Mouse (Mus musculus) limb, embryonic 11.5 days (tissue): ENCODE data around the gene Apopt1. TPM values are rescaled to one million over a fixed set of nuclear protein-coding genes. Genes with fewer than 3 reads are reported as not detected.

Experiments used
- ATAC-seq: fragments of 200-750 bp; cut with Nextera tagmentation; 2 replicates; pipeline ENCODE4 v1.8.0; 2017; ENCODE audit warnings: low read depth; ENCODE audit not compliant: insufficient number of reproducible peaks, low FRiP score, low TSS enrichment
- DNase-seq: peaks from one replicate; pipeline ENCODE4 v3.0.0-alpha.2; 2015; ENCODE audit warnings: low spot score
- H3K27ac ChIP-seq: fragments of 300-500 bp; sonication (generic); replicated peaks from 2 replicates; pipeline ENCODE4 v1.5.1; 2014; ENCODE audit warnings: low read depth, mild to moderate bottlenecking, low read length
- H3K27me3 ChIP-seq: fragments of 300-500 bp; sonication (generic); 2 replicates; pipeline ENCODE4 v1.6.1; 2014; ENCODE audit warnings: mild to moderate bottlenecking, low read length, mixed read lengths; ENCODE audit not compliant: control insufficient read depth, insufficient read depth
- H3K36me3 ChIP-seq: fragments of 300-500 bp; sonication (generic); 2 replicates; pipeline ENCODE4 v1.6.1; 2014; ENCODE audit warnings: mild to moderate bottlenecking, low read length, moderate library complexity, mixed read lengths; ENCODE audit not compliant: control insufficient read depth, insufficient read depth
- H3K4me1 ChIP-seq: fragments of 300-500 bp; sonication (generic); 2 replicates; pipeline ENCODE4 v1.6.1; 2014; ENCODE audit warnings: low read length, mixed read lengths; ENCODE audit not compliant: control insufficient read depth, insufficient read depth
- H3K4me2 ChIP-seq: fragments of 300-500 bp; sonication (generic); 2 replicates; pipeline ENCODE4 v1.6.1; 2014; ENCODE audit warnings: low read depth, mild to moderate bottlenecking, moderate library complexity; ENCODE audit not compliant: severe bottlenecking
- H3K4me3 ChIP-seq: fragments of 300-500 bp; sonication (generic); 2 replicates; pipeline ENCODE4 v1.5.1; 2014; ENCODE audit warnings: low read depth, low read length
- H3K9ac ChIP-seq: fragments of 300-500 bp; sonication (generic); 2 replicates; pipeline ENCODE4 v1.6.1; 2014; ENCODE audit warnings: mild to moderate bottlenecking, low read length
- H3K9me3 ChIP-seq: fragments of 300-500 bp; sonication (generic); 2 replicates; pipeline ENCODE4 v1.6.1; 2016; ENCODE audit warnings: low read length; ENCODE audit not compliant: control insufficient read depth
- WGBS: fragments of 180-500 bp; shearing (Covaris S2); extraction: QIAGEN DNeasy Blood & Tissue Kit; methylation state at CpG from one replicate; pipeline ENCODE4 v1.1.7; 2014; 5-methylcytosine and 5-hydroxymethylcytosine counted together
- polyA plus RNA-seq: library from polyadenylated mRNA; unstranded; fragments of >200 nt; fragmentation: Nextera tagmentation; extraction: Ambion mirVana; gene quantifications from 2 replicates; pipeline ENCODE4 v1.2.1, GENCODE M21; 2014

Gene Apopt1
- polyA plus RNA-seq, 1 experiment from 2014 or later: 55.1 TPM

DNA sequence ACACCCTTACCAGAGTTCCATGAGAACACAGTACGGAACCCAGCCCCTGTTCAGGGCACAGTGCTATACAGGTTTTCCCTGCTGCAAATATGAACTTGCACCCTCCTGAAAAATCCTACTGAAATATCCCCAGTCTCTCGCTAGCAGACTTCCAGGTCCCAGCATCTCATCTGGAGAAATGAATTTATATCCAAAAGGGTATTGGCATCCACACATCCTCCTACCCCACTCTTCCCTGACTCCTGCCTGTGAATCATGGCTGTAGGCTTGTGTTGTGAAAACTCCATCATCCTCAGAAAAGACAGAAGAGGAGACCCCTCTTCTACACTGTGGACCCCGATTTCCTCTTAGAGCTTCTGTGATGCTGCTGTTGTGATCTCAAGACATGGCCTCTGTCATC, 37.7 kb downstream of the Apopt1 start:
- Histone ChIP-seq H3K4me3 (no peak overlapping the region), H3K9ac (no peak overlapping the region), H3K27ac (no peak overlapping the region), H3K4me1 (0 out of 2 replicates have a peak, but pooled peaks cover 3% of the 10 kb centered on the region), H3K27me3 (no peaks in the 10 kb centered on the region), H3K9me3 (no peaks in the 10 kb centered on the region), H3K4me2 (no peak overlapping the region), H3K36me3 (no peaks in the 10 kb centered on the region)
- DNase-seq: no peak
- WGBS: 94% methylated on average over 3 of the region's 3 CpGs
- ATAC-seq: no peak

DNA sequence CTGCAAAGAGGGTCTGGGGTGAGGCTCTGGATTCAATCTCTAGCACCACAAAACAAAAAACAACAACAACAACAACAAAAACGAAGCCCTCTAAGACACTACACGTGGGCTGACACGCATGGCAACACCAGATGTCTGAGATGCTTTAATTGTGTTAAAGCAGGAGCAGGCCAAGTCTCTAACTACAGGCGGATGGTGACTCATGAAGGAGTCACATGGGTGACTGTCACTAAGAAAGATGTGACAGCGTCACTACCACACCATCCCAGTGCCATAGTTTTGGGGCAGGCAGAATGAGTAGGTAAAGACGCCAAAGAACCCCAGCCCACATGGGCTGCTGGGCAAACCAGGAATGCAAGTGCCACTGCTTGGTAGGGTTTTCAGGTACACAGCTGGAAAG, 39.4 kb downstream of the Apopt1 start:
- no peak overlapping the region for H3K4me3 ChIP-seq
- no peak overlapping the region for H3K4me2 ChIP-seq
- no peak overlapping the region for H3K27ac ChIP-seq
- no peak overlapping the region for H3K9ac ChIP-seq
- H3K4me1 ChIP-seq: no peaks in the 10 kb centered on the region
- no peak for ATAC-seq
- H3K36me3 ChIP-seq: no peaks in the 10 kb centered on the region
- no peaks in the 10 kb centered on the region for H3K27me3 ChIP-seq
- no peaks in the 10 kb centered on the region for H3K9me3 ChIP-seq
- no peak for DNase-seq
- 83% methylated on average over 6 of the region's 6 CpGs for WGBS

DNA sequence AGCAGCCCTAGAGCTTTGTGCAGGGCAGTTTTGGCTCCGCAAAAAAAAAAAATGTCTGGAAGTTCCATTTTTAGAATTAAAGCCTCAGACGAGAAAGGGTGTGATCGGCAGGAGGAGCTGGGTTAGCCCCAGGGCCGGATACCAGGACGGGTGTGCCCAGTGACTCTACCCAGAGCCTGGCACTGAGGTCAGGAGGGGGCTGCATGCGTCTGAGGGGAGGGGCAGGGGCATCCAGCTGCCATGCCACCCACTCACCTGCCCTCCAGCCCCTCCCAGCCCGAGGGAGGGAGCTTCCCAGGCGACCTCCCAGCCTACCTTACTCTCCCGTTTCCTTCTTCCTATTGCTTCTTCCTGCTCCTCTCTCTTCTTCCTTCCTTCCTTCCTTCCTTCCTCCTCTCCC, 40.3 kb downstream of the Apopt1 start:
- 72% methylated on average over 9 of the region's 9 CpGs for WGBS
- H3K9ac ChIP-seq: no peak overlapping the region
- no peaks in the 10 kb centered on the region for H3K27me3 ChIP-seq
- H3K36me3 ChIP-seq: no peaks in the 10 kb centered on the region
- DNase-seq: no peak
- no peak overlapping the region for H3K4me3 ChIP-seq
- no peaks in the 10 kb centered on the region for H3K9me3 ChIP-seq
- peaks cover 6% of the 10 kb centered on the region; the same call in 1 of the 2 replicates for H3K4me1 ChIP-seq
- no peak overlapping the region for H3K4me2 ChIP-seq
- ATAC-seq: no peak
- H3K27ac ChIP-seq: no peak overlapping the region

DNA sequence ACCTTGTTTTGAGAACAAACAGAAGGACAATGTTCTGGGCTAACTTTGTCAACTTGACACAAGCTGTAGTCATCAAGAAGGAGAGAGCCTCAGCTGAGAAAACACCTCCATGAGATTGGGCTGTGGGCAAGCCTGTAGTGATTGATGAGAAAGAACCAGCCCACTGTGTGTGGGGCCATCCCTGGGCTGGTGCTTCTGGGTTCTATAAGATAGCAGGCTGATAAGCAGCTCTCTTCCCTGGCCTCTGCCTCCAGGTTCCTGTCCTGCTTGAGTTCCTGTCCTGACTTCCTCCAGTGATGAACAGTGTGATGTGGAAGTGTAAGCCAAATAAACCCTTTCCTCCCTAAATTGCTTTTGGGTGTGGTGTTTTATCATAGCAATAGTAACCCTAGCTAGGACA, 41.6 kb downstream of the Apopt1 start:
- H3K9ac ChIP-seq: no peak overlapping the region
- DNase-seq (no peak), ATAC-seq (no peak)
- H3K4me2 ChIP-seq: no peak overlapping the region
- no peaks in the 10 kb centered on the region for H3K27me3 ChIP-seq
- H3K27ac ChIP-seq: no peak overlapping the region
- no peaks in the 10 kb centered on the region for H3K9me3 ChIP-seq
- no peaks in the 10 kb centered on the region for H3K36me3 ChIP-seq
- H3K4me1 ChIP-seq: peaks cover 8% of the 10 kb centered on the region
- H3K4me3 ChIP-seq: no peak overlapping the region

DNA sequence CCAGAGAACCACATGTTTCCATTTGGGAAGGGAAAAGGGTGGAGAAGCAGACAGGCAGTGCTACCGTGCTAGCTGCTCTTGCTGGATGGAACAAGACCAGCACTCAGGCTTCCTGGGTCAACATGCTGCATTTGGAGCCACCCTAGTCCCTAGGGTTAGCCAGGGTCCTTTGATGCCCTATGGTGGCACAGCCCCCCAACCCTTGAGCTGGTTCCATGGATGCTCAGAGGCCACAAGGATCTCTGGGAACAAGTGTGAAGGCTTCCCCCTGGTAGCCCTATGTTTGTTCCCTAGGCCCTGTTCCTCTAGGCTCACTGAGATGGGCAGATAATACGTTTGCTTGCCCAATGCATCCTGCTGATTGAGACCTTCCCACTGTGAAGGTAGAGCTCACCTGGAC, 42.2 kb downstream of the Apopt1 start:
- Histone ChIP-seq H3K36me3 (no peaks in the 10 kb centered on the region), H3K4me2 (no peak overlapping the region), H3K9me3 (no peaks in the 10 kb centered on the region), H3K9ac (no peak overlapping the region), H3K27ac (no peak overlapping the region), H3K4me3 (no peak overlapping the region), H3K27me3 (no peaks in the 10 kb centered on the region), H3K4me1 (peaks cover 13% of the 10 kb centered on the region)
- no peak for DNase-seq
- WGBS: 63% methylated on average over 2 of the region's 2 CpGs
- ATAC-seq: no peak

DNA sequence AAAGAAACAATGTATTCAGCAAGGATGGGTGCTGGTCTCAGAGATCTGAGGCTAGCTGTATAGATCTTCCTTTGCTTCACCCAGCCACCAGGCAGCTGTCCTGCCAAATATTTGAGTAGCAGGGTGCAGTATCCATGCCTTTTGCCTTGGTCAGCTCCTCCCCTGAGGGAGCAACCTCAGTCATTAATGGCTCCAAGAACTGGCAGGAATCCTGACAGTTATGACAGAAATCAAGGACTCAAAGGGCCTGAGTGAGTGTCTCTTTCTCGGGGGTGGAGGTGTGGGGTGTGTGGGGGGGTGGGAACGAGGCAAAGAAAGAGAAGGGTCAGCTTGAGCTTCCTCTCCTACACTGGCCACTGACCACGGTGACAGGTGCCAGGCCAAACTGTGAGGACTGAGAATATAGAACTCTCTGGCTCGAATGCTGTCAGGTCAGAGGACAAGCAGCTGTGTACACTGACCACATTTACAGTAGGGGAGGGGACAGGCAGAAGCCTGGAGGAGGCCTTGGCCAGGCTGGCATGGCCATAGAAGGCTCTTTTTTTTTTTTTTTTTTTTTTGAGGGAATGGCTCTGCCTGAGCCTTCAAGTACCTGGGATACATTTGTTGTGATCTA, 43.1 kb downstream of the Apopt1 start:
- DNase-seq (no peak), ATAC-seq (no peak)
- H3K4me1 ChIP-seq: peaks cover 16% of the 10 kb centered on the region
- H3K27ac ChIP-seq: no peak overlapping the region
- H3K4me3 ChIP-seq: no peak overlapping the region
- H3K27me3 ChIP-seq: no peaks in the 10 kb centered on the region
- 64% methylated on average over 4 of the region's 4 CpGs for WGBS
- no peaks in the 10 kb centered on the region for H3K36me3 ChIP-seq
- H3K9me3 ChIP-seq: no peaks in the 10 kb centered on the region
- no peak overlapping the region for H3K4me2 ChIP-seq
- no peak overlapping the region for H3K9ac ChIP-seq

DNA sequence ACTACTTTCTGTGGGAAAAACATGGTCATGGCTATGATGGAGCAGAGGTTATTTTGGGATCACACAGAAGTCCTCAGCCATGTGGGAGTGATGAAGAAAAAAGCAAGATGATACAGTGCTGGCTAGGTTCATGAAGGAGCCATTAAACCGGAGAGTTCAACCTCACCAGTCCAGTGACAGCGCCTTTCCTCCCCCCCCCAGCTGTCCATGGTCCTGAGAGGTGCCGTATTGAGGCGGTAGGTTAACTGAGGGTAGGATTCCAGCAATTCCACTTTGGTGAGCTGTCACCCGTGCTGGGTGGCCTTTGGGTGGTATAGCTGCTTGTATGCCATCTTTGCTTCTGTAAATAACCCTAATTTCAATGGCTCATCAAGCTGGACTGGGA, 43.6 kb downstream of the Apopt1 start:
- no peak overlapping the region for H3K4me2 ChIP-seq
- 32% methylated on average over 5 of the region's 5 CpGs for WGBS
- peaks cover 16% of the 10 kb centered on the region for H3K4me1 ChIP-seq
- DNase-seq: peak; percentile 33
- no peak for ATAC-seq
- no peak overlapping the region for H3K4me3 ChIP-seq
- H3K27ac ChIP-seq: no peak overlapping the region
- no peaks in the 10 kb centered on the region for H3K27me3 ChIP-seq
- H3K36me3 ChIP-seq: no peaks in the 10 kb centered on the region
- H3K9me3 ChIP-seq: no peaks in the 10 kb centered on the region
- H3K9ac ChIP-seq: no peak overlapping the region

DNA sequence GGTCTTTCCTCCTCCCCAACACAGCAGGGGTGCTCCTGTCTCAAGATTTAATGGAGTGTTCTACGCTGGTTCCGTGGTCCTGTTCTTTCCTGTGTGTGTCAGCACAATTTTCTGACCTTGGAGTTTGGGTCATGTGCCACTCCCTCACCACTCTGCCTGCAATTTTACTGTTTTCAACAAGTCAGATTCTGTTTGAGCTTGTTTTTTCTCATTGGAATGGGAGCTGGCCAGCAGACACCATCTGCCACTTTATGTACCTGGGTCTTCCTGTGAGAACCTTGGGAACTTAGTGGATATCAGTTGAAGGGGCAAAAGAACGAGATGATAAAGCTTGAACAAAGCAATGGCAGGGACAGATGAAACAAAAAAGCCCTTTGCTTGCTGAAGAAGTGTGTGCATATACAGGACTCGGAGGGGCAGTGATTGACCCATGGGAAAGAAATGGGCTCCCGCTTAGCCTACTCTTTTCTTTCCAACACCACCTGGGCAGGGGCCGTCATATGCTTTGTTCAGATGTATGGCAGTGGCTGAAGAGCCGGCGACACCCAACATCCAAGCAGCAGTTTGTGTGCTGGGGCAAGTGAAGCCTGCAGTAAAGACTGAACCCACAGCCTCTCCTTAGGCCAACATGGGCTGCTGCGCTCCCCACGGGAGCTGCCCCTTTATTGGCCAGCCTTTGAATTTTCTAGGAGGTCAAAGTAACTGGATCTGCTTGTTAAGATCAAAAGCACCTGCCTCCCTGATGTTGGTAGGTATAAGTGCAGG, 44.7 kb downstream of the Apopt1 start:
- Histone ChIP-seq H3K4me2 (peak overlapping the region; percentile 87), H3K4me1 (peaks cover 16% of the 10 kb centered on the region), H3K9me3 (no peaks in the 10 kb centered on the region), H3K36me3 (no peaks in the 10 kb centered on the region), H3K9ac (peak overlapping the region; percentile 93), H3K4me3 (peak overlapping the region; percentile 95), H3K27me3 (no peaks in the 10 kb centered on the region), H3K27ac (peak overlapping the region; percentile 62; the same call in 1 of the 2 replicates)
- 45% methylated on average over 10 of the region's 10 CpGs for WGBS
- no peak for ATAC-seq
- no peak for DNase-seq
